Mouse (Mus musculus): ENCODE results near the gene Fndc11. TPM values are rescaled to one million over a fixed set of nuclear protein-coding genes. Genes with fewer than 3 reads are reported as not detected.

Fndc11 gene
- 0.39 and 0.49 TPM in 2 replicates for polyA plus RNA-seq (2014; fragmentation: Nextera tagmentation; extraction: Ambion mirVana)

DNA sequence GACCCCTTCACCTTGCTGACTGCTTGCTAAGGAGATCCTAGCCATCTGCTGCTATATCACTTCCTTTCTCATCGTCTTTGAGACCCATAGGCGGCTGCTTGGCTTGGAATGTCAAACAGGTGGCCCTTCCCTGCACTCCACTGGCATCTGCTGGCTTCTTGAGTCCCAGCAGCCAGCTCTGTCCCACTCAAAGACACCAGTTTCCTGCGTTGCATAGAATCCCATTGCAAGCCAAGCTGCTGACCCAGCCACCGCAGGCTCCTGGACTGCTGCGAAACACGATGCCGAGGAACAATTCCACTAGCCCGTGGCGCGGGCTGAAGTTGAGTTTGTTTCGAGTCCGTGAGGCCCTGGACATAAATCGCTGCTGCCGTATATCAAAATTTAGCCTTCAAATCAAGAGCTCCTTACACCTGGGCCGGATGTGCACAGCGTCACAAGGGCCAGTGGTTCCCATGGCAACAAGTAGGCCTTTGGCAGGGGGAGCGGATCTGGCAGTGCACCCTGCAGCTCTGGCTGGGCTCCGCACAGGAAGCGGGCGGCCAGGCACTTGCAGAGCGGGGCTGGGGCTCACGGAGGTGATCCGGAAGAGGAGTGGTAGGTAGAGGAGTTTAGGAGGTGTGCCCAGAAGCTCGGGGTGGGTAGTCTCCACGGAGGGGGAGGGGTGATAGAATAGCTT is at the start of gene Fndc11:
Gene Fndc11 (plus strand): TSS at position 476 of the 679 bp plus-strand sequence.
- peaks cover 12% of the 10 kb centered on the region for H3K4me1 ChIP-seq (ENCODE audit: control insufficient read depth, insufficient read depth, low read length)
- no peaks in the 10 kb centered on the region for H3K36me3 ChIP-seq (ENCODE audit: control insufficient read depth, insufficient read depth, low read length)
- no peaks in the 10 kb centered on the region for H3K27me3 ChIP-seq (ENCODE audit: control insufficient read depth, insufficient read depth, low read length)
- peak within 1 kb of the TSS; percentile 62 for H3K4me2 ChIP-seq (ENCODE audit: low read length)
- peak; percentile 67; the same call in 1 of the 2 replicates for ATAC-seq (ENCODE audit: low FRiP score, low TSS enrichment)
- no peaks in the 10 kb centered on the region for H3K9me3 ChIP-seq (ENCODE audit: control insufficient read depth, low read length)
- H3K4me3 ChIP-seq (replicated peaks; ENCODE audit: low read depth, low read length): peak within 1 kb of the TSS; percentile 28
- DNase-seq: peak; percentile 82
- H3K27ac ChIP-seq (replicated peaks; ENCODE audit: low read depth, low read length): no peak within 1 kb of the TSS
- H3K9ac ChIP-seq (replicated peaks; ENCODE audit: low read length): peak within 1 kb of the TSS; percentile 26; the same call in 1 of the 2 replicates
- WGBS: 5% methylated on average over 25 of the region's 25 CpGs

GRCm38 (mm10) chr2:181174646-181175045 is 45.2 kb upstream of the Fndc11 start:
- WGBS: 92% methylated on average over 3 of the region's 3 CpGs

GRCm38 (mm10) chr2:181178015-181178414 is 41.8 kb upstream of the Fndc11 start:
- Histone ChIP-seq H3K27ac (replicated peaks; ENCODE audit: low read depth, low read length) (no peak overlapping the region), H3K27me3 (ENCODE audit: control insufficient read depth, insufficient read depth, low read length) (no peaks in the 10 kb centered on the region), H3K9me3 (ENCODE audit: control insufficient read depth, low read length) (no peaks in the 10 kb centered on the region), H3K4me2 (ENCODE audit: low read length) (no peak overlapping the region), H3K4me1 (ENCODE audit: control insufficient read depth, insufficient read depth, low read length) (no peaks in the 10 kb centered on the region), H3K36me3 (ENCODE audit: control insufficient read depth, insufficient read depth, low read length) (no peaks in the 10 kb centered on the region), H3K4me3 (replicated peaks; ENCODE audit: low read depth, low read length) (no peak overlapping the region), H3K9ac (replicated peaks; ENCODE audit: low read length) (no peak overlapping the region)
- no peak for DNase-seq
- no peak for ATAC-seq (ENCODE audit: low FRiP score, low TSS enrichment)
- 81% methylated on average over 3 of the region's 3 CpGs for WGBS

More at GRCm38 (mm10) chr2:181174646-181175045, 45.2 kb upstream of the Fndc11 start:
- Histone ChIP-seq H3K4me2 (ENCODE audit: low read length) (no peak overlapping the region), H3K27ac (replicated peaks; ENCODE audit: low read depth, low read length) (no peak overlapping the region), H3K9me3 (ENCODE audit: control insufficient read depth, low read length) (no peaks in the 10 kb centered on the region), H3K9ac (replicated peaks; ENCODE audit: low read length) (no peak overlapping the region), H3K4me1 (ENCODE audit: control insufficient read depth, insufficient read depth, low read length) (no peaks in the 10 kb centered on the region), H3K4me3 (replicated peaks; ENCODE audit: low read depth, low read length) (no peak overlapping the region), H3K36me3 (ENCODE audit: control insufficient read depth, insufficient read depth, low read length) (no peaks in the 10 kb centered on the region), H3K27me3 (ENCODE audit: control insufficient read depth, insufficient read depth, low read length) (no peaks in the 10 kb centered on the region)
- no peak for ATAC-seq (ENCODE audit: low FRiP score, low TSS enrichment)
- DNase-seq: no peak

- ATAC-seq (ENCODE audit: low FRiP score, low TSS enrichment): no peak
- DNase-seq: no peak
- H3K36me3 ChIP-seq (ENCODE audit: control insufficient read depth, insufficient read depth, low read length): no peaks in the 10 kb centered on the region
- WGBS: 85% methylated on average over 5 of the region's 5 CpGs
- no peaks in the 10 kb centered on the region for H3K4me1 ChIP-seq (ENCODE audit: control insufficient read depth, insufficient read depth, low read length)
- no peak overlapping the region for H3K4me2 ChIP-seq (ENCODE audit: low read length)
- H3K9ac ChIP-seq (replicated peaks; ENCODE audit: low read length): no peak overlapping the region
- H3K4me3 ChIP-seq (replicated peaks; ENCODE audit: low read depth, low read length): no peak overlapping the region
- no peaks in the 10 kb centered on the region for H3K9me3 ChIP-seq (ENCODE audit: control insufficient read depth, low read length)
- no peak overlapping the region for H3K27ac ChIP-seq (replicated peaks; ENCODE audit: low read depth, low read length)
- H3K27me3 ChIP-seq (ENCODE audit: control insufficient read depth, insufficient read depth, low read length): no peaks in the 10 kb centered on the region
These were observed 41.3 kb upstream of the Fndc11 start for GRCm38 (mm10) chr2:181178471-181178870.

DNA sequence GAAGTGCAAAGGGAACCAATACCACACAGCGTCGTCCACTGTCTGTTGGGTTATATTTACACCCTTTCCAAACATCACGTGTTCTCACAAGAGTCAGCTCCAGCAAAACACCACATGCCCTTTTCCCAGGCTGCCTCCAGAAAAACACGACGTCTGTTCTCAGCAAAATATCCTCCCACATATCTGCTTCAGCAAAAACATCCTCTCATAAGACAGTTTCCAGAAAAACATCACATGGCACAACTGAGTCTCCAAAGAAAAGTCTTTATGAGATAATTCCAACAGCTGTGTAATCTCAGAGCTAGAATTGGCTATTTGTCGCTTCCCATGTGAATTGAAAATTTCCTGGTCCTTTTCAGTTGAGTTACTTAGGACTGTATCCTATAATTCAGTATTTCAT is 38.9 kb upstream of the Fndc11 start:
- ATAC-seq (ENCODE audit: low FRiP score, low TSS enrichment) (no peak), DNase-seq (no peak)
- Histone ChIP-seq H3K36me3 (ENCODE audit: control insufficient read depth, insufficient read depth, low read length) (no peaks in the 10 kb centered on the region), H3K9me3 (ENCODE audit: control insufficient read depth, low read length) (no peaks in the 10 kb centered on the region), H3K27ac (replicated peaks; ENCODE audit: low read depth, low read length) (no peak overlapping the region), H3K4me2 (ENCODE audit: low read length) (no peak overlapping the region), H3K27me3 (ENCODE audit: control insufficient read depth, insufficient read depth, low read length) (no peaks in the 10 kb centered on the region), H3K4me3 (replicated peaks; ENCODE audit: low read depth, low read length) (no peak overlapping the region), H3K4me1 (ENCODE audit: control insufficient read depth, insufficient read depth, low read length) (no peaks in the 10 kb centered on the region), H3K9ac (replicated peaks; ENCODE audit: low read length) (no peak overlapping the region)
- WGBS: 86% methylated on average over 6 of the region's 6 CpGs

DNA sequence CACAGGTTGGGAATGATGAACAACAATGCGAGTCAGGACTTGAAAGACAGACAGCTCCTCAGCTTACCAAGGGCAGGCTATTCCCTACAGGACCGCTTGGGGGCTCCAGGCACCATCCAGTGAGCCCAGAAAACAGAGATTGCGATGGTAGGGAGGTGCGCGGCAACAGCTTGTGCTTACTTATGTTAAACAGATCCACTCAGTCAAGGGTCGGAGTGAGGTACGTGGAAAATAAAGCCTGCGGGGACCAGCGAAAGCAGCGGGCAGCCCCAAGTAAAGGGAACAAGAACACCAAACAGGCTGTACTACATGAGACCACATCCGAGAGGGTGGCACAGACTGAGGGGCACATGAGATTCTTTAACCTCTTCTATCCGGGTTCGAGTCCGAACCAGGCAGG is 33.2 kb upstream of the Fndc11 start:
- peak overlapping the region; percentile 99 for H3K9ac ChIP-seq (replicated peaks; ENCODE audit: low read length)
- WGBS: under 1% methylated on average over 14 of the region's 14 CpGs

DNA sequence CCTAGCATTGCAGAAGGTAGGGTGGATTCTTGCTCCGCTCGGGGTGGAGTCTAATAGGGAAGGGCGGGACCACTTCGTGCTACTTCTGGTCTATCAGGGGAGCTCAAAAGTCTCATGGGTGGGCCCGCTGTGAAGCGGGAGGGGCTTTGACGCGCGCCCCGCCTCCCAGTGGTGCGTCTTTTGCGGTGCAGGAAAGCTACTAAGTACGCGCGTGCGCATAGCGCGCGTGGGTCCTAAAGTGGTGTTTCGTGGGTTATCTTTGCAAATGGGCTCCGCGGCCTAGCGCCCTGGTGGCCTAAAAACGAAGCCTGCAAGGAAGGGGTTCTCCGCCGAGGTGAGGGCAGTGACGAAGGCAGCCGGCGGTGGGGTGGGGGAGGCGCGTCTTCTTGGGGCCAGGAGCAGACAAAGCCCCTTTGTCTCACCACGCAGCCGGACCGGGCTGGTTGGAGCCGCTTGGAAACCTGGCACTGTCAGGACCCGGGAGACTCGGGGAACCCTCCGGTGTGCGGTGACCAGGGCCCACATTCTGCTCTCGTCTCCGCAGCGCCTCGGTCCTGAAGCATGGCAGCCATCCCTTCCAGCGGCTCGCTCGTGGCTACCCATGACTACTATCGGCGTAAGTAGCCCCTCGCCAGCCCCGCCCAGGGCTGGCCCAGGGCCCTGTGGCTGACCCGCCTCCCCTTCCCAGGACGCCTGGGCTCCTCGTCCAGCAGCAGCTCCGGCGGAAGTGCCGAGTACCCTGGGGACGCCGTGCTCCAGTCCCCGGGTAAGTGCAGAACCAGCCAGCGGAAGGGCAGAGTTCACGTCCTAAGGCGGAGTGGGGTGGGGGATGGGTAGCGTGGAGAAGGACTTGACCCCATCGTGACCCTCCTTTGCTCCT is 32.5 kb upstream of the Fndc11 start, which contains the start of gene Ppdpf:
Gene Ppdpf (plus strand): TSS at position 127 of the 880 bp plus-strand sequence.
- Histone ChIP-seq H3K4me1 (ENCODE audit: control insufficient read depth, insufficient read depth, low read length) (peaks cover 13% of the 10 kb centered on the region), H3K4me2 (ENCODE audit: low read length) (peak within 1 kb of the TSS; percentile 74), H3K9me3 (ENCODE audit: control insufficient read depth, low read length) (no peaks in the 10 kb centered on the region), H3K36me3 (ENCODE audit: control insufficient read depth, insufficient read depth, low read length) (peaks cover 10% of the 10 kb centered on the region), H3K9ac (replicated peaks; ENCODE audit: low read length) (peak within 1 kb of the TSS; percentile 99), H3K27me3 (ENCODE audit: control insufficient read depth, insufficient read depth, low read length) (no peaks in the 10 kb centered on the region), H3K27ac (replicated peaks; ENCODE audit: low read depth, low read length) (peak within 1 kb of the TSS; percentile 97), H3K4me3 (replicated peaks; ENCODE audit: low read depth, low read length) (peak within 1 kb of the TSS; percentile 79)
- ATAC-seq (ENCODE audit: low FRiP score, low TSS enrichment): peak; percentile 86
- under 1% methylated on average over 64 of the region's 64 CpGs for WGBS
- peak; percentile 94 for DNase-seq

More for the DNA sequence above, 33.2 kb upstream of the Fndc11 start:
- Histone ChIP-seq H3K27ac (replicated peaks; ENCODE audit: low read depth, low read length) (peak overlapping the region; percentile 97), H3K4me1 (ENCODE audit: control insufficient read depth, insufficient read depth, low read length) (peaks cover 13% of the 10 kb centered on the region), H3K27me3 (ENCODE audit: control insufficient read depth, insufficient read depth, low read length) (no peaks in the 10 kb centered on the region), H3K36me3 (ENCODE audit: control insufficient read depth, insufficient read depth, low read length) (peaks cover 10% of the 10 kb centered on the region), H3K4me2 (ENCODE audit: low read length) (peak overlapping the region; percentile 74), H3K9me3 (ENCODE audit: control insufficient read depth, low read length) (no peaks in the 10 kb centered on the region), H3K4me3 (replicated peaks; ENCODE audit: low read depth, low read length) (peak overlapping the region; percentile 79)
- ATAC-seq (ENCODE audit: low FRiP score, low TSS enrichment) (peak; percentile 82), DNase-seq (peak; percentile 94)

DNA sequence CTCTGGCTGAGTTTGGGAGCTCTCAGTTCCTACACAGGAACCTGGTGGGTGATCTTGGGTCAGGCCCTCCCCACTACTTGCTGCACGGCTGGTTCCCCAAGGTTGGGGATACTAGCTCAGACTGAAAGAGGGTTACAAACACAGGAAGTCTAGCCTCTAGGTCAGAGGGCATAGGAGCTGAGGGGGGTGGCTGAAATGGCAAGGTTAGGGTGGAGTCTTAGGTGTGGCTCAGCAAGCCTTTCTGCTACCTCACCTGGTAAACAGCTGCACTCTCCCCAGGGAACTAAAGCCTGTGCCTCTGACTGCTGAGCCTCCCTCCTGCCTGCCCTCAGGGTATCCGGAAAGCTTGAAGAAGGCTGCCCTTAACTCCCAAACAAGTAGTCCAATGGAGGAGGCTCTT is 31.1 kb upstream of the Fndc11 start:
- H3K9me3 ChIP-seq (ENCODE audit: control insufficient read depth, low read length): no peaks in the 10 kb centered on the region
- H3K27ac ChIP-seq (replicated peaks; ENCODE audit: low read depth, low read length): 0 out of 2 replicates have a peak overlapping the region, but pooled peaks have one; percentile 3
- ATAC-seq (ENCODE audit: low FRiP score, low TSS enrichment) (no peak), DNase-seq (no peak)
- H3K36me3 ChIP-seq (ENCODE audit: control insufficient read depth, insufficient read depth, low read length): peaks cover 10% of the 10 kb centered on the region
- no peaks in the 10 kb centered on the region for H3K27me3 ChIP-seq (ENCODE audit: control insufficient read depth, insufficient read depth, low read length)
- peaks cover 13% of the 10 kb centered on the region for H3K4me1 ChIP-seq (ENCODE audit: control insufficient read depth, insufficient read depth, low read length)
- peak overlapping the region; percentile 74 for H3K4me2 ChIP-seq (ENCODE audit: low read length)
- H3K4me3 ChIP-seq (replicated peaks; ENCODE audit: low read depth, low read length): peak overlapping the region; percentile 79
- no peak overlapping the region for H3K9ac ChIP-seq (replicated peaks; ENCODE audit: low read length)
- 79% methylated on average over 2 of the region's 2 CpGs for WGBS

Data from midbrain, embryonic 14.5 days (tissue).